Mouse (Mus musculus) heart, adult 11 months (tissue): ENCODE measurements at regions not wholly inside any gene's neighbourhood (a gene's known extent, or its start where the extent isn't known, plus 50 kb on each side); places are given as distances from the start of the nearest gene placed in this dataset.

Source experiments
- DNase-seq: peaks from one replicate; pipeline ENCODE4 v3.0.0; 2022

- no peak for DNase-seq
Observed at GRCm38 (mm10) chr11:28782486-28782885, 70.5 kb upstream of the Efemp1 start.

GRCm38 (mm10) chr11:28770831-28771230, 82.2 kb upstream of the Efemp1 start:
- DNase-seq: no peak

- peak; percentile 93 for DNase-seq
Observed at GRCm38 (mm10) chr11:28760751-28761150, 92.3 kb upstream of the Efemp1 start.

- DNase-seq: peak; percentile 97
Observed at GRCm38 (mm10) chr11:28734941-28735597, 117.9 kb upstream of the Efemp1 start.

- no peak for DNase-seq
Observed at GRCm38 (mm10) chr11:28734581-28734931, 118.4 kb upstream of the Efemp1 start.

- no peak for DNase-seq
Observed at GRCm38 (mm10) chr11:28733877-28734580, 119.0 kb upstream of the Efemp1 start.

- no peak for DNase-seq
Observed at GRCm38 (mm10) chr11:28730140-28730539, 122.9 kb upstream of the Efemp1 start.

GRCm38 (mm10) chr11:28709511-28709910, 125.4 kb upstream of the Ccdc85a start:
- peak; percentile 87 for DNase-seq

GRCm38 (mm10) chr11:28708431-28708830, 124.3 kb upstream of the Ccdc85a start:
- peak; percentile 94 for DNase-seq

- DNase-seq: no peak
Observed at GRCm38 (mm10) chr11:28702384-28702783, 118.3 kb upstream of the Ccdc85a start.

GRCm38 (mm10) chr11:28701379-28701778, 117.3 kb upstream of the Ccdc85a start:
- peak; percentile 78 for DNase-seq

GRCm38 (mm10) chr11:28699766-28700165, 115.6 kb upstream of the Ccdc85a start:
- DNase-seq: no peak

GRCm38 (mm10) chr11:28697644-28698480, 113.7 kb upstream of the Ccdc85a start:
- DNase-seq: no peak

GRCm38 (mm10) chr11:28695031-28695430, 110.9 kb upstream of the Ccdc85a start:
- DNase-seq: peak; percentile 88

- DNase-seq: peak; percentile 91
Observed at GRCm38 (mm10) chr11:28693303-28693702, 109.2 kb upstream of the Ccdc85a start.

GRCm38 (mm10) chr11:28692263-28693194, 108.4 kb upstream of the Ccdc85a start:
- DNase-seq: peak; percentile 98

GRCm38 (mm10) chr11:28688436-28688835, 104.3 kb upstream of the Ccdc85a start:
- no peak for DNase-seq

- DNase-seq: no peak
Observed at GRCm38 (mm10) chr11:28685407-28685806, 101.3 kb upstream of the Ccdc85a start.

GRCm38 (mm10) chr11:28681311-28681710, 97.2 kb upstream of the Ccdc85a start:
- no peak for DNase-seq

- no peak for DNase-seq
Observed at GRCm38 (mm10) chr11:28670765-28671164, 86.6 kb upstream of the Ccdc85a start.

- no peak for DNase-seq
Observed at GRCm38 (mm10) chr11:28669359-28669758, 85.2 kb upstream of the Ccdc85a start.

- DNase-seq: no peak
Observed at GRCm38 (mm10) chr11:28660377-28660776, 76.3 kb upstream of the Ccdc85a start.
